Mouse (Mus musculus) adrenal gland, postnatal 14 days (tissue): Measurements from ENCODE around the gene Tmem106b. TPM values are rescaled to one million over a fixed set of nuclear protein-coding genes. Genes with fewer than 3 reads are reported as not detected.

Experiments
- DNase-seq: peaks from one replicate; pipeline ENCODE4 v3.0.0; 2021; ENCODE audit warnings: mixed read lengths
- long read RNA-seq, 2 experiments: library from polyadenylated mRNA; stranded (forward); transcript quantifications; one replicate each; pipeline ENCODE4 v2.0.0; 2021
- total RNA-seq: library from RNA; stranded (reverse); gene quantifications from 2 replicates; pipeline ENCODE4 v1.2.3, GENCODE M21; 2021

Gene Tmem106b
- total RNA-seq, result 144 and 152 TPM in 2 replicates
- long read RNA-seq, experiment 1, full-length matches to known transcripts, result 44 of 50 reads
- long read RNA-seq, experiment 1, partial matches to known transcripts, result 3 of 50 reads
- long read RNA-seq, experiment 1, other reads (novel, unspliced or antisense), result 3 of 50 reads
- long read RNA-seq, experiment 2, full-length matches to known transcripts, result 35 of 47 reads
- long read RNA-seq, experiment 2, partial matches to known transcripts, result 3 of 47 reads
- long read RNA-seq, experiment 2, other reads (novel, unspliced or antisense), result 9 of 47 reads

- peak; percentile 99 for DNase-seq
Observed at GRCm38 (mm10) chr6:13069302-13070146, at the start of gene Tmem106b. Tmem106b (plus strand) TSS chr6:13069759.

GRCm38 (mm10) chr6:13021245-13022100, 48.1 kb upstream of the Tmem106b start:
- DNase-seq, result no peak

DNA sequence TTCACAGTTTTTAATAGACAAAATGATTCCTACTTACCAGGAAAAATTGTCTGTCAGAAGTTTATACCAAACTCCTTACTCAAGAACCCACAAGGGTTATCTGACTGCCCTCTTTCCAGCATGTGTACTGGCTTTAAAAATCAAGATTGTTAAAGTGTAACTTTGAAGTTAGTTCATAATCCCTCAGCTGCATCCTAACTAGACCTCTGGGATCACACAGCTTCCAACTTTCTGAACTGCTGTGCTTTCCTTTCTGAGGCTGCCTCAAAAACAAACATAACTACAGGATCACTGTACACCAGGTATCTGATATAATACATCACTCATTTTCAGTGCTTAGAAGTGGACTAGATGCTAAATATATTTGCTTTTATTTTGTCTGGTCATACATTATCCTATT, 39.0 kb upstream of the Tmem106b start:
- DNase-seq, result no peak

- no peak for DNase-seq
Observed at GRCm38 (mm10) chr6:13030961-13031360, 38.6 kb upstream of the Tmem106b start.

- no peak for DNase-seq
Observed at GRCm38 (mm10) chr6:13052408-13053200, 17.0 kb upstream of the Tmem106b start.

DNA sequence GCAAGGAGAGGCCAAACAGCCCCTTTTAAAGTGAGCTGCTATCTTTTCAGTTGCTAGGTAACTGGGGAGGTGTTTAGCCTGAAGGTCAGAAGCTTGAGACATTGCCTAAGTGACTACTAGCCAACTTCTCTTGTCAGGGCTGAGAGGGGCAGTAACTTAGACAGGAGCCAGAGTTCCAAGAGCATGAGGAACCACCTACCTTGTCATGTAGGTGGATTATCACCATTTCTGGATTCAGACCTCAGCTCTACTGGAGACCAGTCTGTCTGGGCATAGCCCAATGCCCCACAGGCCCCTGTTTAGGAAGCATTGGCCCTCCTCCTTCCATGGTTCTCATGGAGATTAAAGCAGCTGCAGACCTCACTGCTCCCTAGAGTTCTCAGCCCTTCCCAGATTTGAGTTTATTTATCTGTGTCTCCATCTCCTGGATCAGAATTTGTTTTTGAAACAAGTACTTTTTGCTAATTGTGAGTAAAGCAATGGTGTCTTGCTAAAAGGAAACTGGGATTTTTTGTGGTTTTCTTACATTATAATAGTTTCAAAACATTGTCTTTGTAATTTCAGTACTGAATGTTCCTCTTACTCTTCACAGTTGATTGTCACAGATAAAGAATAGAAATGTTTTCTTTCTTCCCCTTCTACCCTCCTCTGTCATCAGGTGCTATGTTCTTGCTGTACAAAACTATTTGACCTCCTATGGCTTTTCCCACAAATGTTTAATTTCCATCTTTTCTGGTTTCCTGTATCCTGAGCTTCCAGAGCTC, 8.1 kb upstream of the Tmem106b start:
- no peak for DNase-seq

- DNase-seq, result no peak
Observed at GRCm38 (mm10) chr6:13062063-13062462, 7.5 kb upstream of the Tmem106b start.

DNA sequence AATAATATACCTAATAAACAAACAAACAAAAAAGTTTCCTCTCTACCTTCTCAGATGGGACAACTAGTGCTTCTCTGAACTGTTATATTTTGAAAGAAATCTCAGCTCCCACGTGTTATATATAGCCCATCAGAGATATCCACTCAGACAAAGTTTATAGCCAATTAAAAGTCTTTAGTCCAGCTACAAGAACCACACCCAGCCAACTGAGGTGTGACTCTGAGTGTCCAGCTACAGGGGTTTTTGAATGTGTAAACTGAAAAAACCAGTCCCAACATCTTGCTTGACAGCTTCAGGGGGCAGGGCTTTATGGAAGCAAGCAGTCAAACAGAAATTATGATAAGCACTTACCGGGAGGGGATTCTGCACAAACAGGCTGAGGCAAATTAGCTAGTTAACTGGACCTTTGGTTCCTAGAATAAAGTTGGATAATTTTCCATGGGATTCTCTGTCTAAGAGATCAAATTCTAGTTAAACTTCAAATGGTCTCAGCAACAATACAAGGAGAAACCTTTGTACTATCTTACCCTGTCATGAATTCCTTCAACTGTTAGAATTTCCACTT, 6.8 kb upstream of the Tmem106b start:
- no peak for DNase-seq

- DNase-seq, result no peak
Observed at GRCm38 (mm10) chr6:13070147-13070425, 527 bp downstream of the Tmem106b start.

DNA sequence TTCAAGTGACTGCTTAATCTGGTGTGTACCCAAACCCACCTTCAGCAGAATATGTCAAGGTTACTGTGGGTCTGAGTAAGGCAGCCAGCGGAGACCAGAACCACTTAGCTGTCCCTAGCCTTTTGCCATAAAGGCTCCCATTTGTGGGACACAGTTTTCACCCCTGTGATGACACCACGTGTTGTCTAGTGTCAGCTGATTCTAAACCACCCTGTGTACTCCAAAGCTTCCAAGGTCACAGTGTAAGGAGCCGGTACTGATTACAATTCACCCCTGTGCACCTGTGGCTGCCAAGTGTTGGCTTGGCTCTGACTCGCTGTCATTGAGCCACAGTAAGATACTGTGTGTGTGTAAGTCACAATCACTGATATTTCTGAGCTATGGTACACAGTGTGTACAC, 926 bp downstream of the Tmem106b start:
- DNase-seq, result peak; percentile 55

DNA sequence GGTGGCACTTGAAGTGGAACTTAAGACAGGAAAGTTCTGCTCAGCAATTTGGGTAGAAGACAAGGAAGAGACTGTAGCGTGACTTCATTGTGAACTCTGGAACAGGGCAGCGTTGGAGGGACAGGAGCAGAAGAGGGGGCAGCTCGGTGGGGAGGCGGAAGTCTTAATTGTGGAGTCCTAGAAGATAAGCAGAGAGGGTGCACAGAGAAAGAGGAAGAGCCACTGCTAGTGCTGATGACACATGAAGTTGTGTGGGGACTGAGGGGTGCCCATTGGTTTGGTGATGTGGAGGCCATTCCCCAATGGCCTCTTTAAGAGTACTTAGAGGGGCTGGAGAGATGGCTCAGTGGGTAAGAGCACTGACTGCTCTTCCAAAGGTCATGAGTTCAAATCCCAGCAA, 3.5 kb downstream of the Tmem106b start:
- DNase-seq, result no peak

GRCm38 (mm10) chr6:13073876-13074275, 4.3 kb downstream of the Tmem106b start:
- DNase-seq, result peak; percentile 21

DNA sequence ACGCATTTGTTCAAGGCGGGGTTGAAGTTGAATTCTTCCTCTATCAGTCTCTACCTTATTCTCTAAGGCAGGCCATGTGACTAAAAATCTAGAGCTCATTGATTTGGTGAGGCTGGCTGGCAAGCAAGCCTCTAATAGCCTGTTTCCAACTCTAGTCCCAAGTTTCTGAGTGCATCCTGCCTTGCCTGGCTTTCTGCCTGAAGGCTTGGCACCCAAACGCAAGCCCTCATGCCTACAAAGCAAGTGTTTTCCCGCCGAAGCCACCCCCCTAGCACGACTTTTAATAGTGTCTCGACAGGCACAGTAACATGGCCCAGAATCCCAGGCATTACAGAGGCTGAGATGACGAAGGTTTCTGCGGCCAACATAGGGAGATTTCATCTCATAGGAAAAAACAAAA, 13.3 kb downstream of the Tmem106b start:
- no peak for DNase-seq

- no peak for DNase-seq
Observed at GRCm38 (mm10) chr6:13096656-13097435, 27.3 kb downstream of the Tmem106b start.

DNA sequence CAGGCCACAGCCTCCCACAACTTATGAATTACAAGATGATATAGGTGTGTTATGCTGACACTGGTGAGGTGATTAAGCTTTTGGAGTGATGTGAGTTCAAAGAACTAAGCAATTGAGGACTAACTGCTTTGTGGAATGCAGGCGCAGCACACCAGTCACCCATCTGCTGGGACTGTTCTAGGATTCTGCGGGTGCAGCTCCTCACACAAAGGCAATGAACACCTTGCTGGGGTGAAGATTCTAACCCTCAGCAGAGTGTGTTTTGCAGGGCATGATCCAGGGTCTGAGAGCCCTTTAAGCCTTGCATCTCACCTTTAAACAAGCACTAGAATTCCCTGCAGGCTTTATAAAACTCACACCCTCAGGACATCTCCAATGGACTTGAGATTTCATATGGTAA, 30.6 kb downstream of the Tmem106b start:
- no peak for DNase-seq

- DNase-seq, result no peak
Observed at GRCm38 (mm10) chr6:13108662-13109061, 39.1 kb downstream of the Tmem106b start.

DNA sequence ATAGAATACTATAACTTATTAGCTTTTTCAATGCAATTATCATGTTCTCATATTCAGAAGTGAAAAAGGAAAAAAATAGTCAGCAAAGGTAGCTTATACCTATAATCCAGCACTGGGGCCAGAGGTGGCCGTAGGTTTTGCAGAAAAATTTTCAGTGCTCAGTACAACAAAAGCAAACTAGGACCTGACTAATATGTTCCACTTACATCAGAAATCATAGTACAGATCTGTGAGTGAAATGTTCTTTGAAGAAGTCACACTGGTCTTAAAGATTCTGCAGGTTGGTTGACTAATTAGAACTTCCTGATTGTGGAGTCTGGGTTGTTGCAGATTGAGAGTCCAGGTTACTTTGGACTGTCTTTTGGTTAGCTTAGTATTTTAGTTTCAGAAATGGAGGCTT, 67.7 kb downstream of the Tmem106b start:
- DNase-seq, result no peak
